Mouse (Mus musculus) layer of hippocampus, adult 2 months (tissue): Measurements from ENCODE around the gene Ccdc183. TPM values are rescaled to one million over a fixed set of nuclear protein-coding genes. Genes with fewer than 3 reads are reported as not detected.

Experiments
- DNase-seq, 2 experiments: peaks; one replicate each; pipeline ENCODE4 v3.0.0; 2022; ENCODE audit warnings: low spot score in 2 of 2
- H3K27ac ChIP-seq: fragments of 200-600 bp; 2 replicates; pipeline ENCODE4 v1.8.1; 2022
- H3K4me3 ChIP-seq: fragments of 200-600 bp; 2 replicates; pipeline ENCODE4 v1.8.1; 2022; ENCODE audit warnings: mild to moderate bottlenecking
- CTCF ChIP-seq: fragments of 200-600 bp; conservative IDR thresholded peaks from 2 replicates; pipeline ENCODE4 v1.8.1; 2022; ENCODE audit warnings: antibody characterized with exemption, mild to moderate bottlenecking, moderate library complexity
- total RNA-seq, 2 experiments: library from RNA; stranded (reverse); gene quantifications; 2 replicates each; pipeline ENCODE4 v1.2.3; 2021

Gene Ccdc183
- total RNA-seq, 2 experiments from 2014 or later = not detected

GRCm38 (mm10) chr2:25596765-25597510, 20.5 kb downstream of the Ccdc183 start:
- no peak for DNase-seq
- no peak overlapping the region for H3K27ac ChIP-seq
- TF ChIP-seq CTCF = no peak
- H3K4me3 ChIP-seq = no peak overlapping the region

DNA sequence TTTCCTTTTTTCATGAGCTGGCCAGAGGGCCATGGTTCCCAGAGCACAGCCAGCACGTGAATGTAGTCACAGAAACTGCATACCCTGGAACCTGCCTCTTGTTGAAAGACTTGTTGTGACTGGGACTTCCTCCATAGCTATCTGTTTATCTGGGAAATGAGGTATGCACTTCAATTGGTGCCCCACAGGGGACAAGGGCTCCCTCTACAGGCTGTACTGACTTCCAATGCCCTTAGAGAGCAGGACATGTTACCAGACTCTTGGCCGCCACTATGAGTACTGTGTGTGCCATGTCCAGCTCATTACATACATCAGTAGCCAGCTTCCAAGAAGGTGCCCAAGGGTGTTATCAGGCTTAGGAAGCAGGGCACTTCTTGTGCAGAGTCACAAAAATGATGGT, 25.6 kb downstream of the Ccdc183 start:
- peak; percentile 83 for TF ChIP-seq CTCF
- Histone ChIP-seq H3K4me3 (no peak overlapping the region), H3K27ac (no peak overlapping the region)
- DNase-seq = peak in 1 of 2 experiments; percentile 52

DNA sequence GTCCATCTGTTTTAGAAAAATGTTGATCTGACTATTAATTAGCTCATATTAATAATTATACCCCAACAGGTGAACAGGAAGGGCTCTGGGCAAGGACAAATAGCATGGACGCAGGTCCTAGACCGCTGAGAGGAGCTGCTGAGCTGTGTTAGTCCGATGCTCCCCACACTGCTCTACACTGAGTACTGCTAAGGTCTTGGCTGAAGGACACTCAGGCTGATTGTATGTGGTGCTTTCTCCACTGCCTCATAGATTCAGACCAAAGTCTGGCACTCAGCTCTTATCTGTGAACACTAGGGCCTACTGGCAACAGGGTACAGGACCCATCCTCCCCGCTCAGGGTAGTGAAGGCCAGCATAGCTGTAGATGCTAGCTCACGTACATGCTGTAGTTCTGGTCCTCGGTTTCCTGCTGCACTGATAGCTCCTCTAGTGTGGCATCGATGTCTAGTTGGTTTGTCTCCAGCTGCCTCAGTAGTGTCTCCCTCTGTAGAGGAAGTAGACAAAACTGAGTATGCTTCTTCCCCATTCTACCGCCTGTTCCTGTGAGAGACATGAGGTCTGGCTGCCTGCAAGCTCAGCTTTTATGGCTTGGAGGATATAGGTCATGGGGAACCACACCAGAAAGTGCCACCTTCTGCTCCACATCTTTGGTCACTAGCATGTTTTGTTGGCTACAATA, 29.1 kb downstream of the Ccdc183 start:
- peak overlapping the region; percentile 47; the same call in 1 of the 2 replicates for H3K27ac ChIP-seq
- no peak for TF ChIP-seq CTCF
- DNase-seq = no peak
- no peak overlapping the region for H3K4me3 ChIP-seq

- no peak for DNase-seq
- no peak overlapping the region for H3K4me3 ChIP-seq
- H3K27ac ChIP-seq = 0 out of 2 replicates have a peak overlapping the region, but pooled peaks have one; percentile 47
- no peak for TF ChIP-seq CTCF
Measured at GRCm38 (mm10) chr2:25587290-25587689, 30.2 kb downstream of the Ccdc183 start.

DNA sequence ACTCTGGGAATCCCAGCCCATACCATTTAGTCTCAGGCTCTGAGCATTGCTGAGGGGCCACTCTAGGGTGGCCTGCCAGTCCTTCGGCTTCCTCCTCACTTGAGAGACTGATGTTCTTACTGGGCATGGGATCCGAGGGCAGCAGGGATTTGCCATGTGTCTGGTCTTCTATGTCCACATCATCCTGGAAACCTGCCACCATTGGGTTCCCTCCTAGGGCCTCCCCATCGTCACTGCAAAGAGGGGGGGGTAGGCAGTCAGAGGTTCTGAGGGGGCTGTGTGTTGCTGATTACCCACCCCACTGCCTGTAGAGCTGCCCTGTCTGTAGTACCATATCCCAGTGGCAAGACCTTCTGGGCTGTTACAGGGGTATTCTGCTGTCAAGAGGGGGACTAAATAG, 31.9 kb downstream of the Ccdc183 start:
- Histone ChIP-seq H3K4me3 (no peak overlapping the region), H3K27ac (peak overlapping the region; percentile 97)
- DNase-seq = no peak
- TF ChIP-seq CTCF = no peak

DNA sequence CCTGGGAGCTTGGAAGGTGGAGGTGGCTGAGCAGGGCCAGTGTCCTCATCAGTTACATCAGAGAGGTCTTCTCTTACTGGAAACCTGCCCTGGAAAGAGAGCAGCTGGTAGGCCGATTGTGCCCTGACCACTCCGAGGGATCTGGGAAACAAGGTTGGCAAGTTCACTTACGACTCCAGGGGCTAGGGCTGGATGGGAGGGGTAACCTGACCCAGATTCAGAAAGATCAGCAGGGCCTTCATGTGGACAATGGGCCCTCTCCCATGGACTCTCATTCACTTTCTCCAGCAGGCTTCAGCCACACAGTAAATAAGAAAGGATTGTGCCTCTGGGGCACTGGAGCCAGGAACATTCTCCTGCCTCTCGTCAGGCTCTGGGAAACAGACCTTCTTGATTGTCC, 32.6 kb downstream of the Ccdc183 start:
- H3K4me3 ChIP-seq = no peak overlapping the region
- no peak for TF ChIP-seq CTCF
- DNase-seq = peak in 1 of 2 experiments; percentile 45
- peak overlapping the region; percentile 97 for H3K27ac ChIP-seq

DNA sequence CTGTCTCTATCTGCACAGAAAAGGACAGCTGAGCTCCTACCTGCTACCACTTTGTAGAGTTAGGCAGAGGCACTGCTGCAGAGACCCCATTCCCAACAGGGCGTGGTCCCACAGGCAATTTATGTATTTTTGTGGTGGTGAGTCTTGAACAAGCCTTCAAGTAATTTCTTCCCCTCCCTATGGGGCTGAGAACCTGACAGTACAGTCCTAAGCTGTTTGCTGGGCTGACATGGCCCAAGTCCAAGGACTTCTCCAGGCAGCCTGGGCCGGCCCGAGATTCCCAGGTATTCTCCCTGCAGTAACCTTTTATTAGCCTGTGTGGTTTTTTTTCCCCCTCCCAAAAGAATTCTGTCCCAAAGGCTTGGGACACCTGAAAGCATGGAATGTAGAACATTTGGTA, 33.3 kb downstream of the Ccdc183 start:
- TF ChIP-seq CTCF = no peak
- no peak for DNase-seq
- Histone ChIP-seq H3K4me3 (no peak overlapping the region), H3K27ac (peak overlapping the region; percentile 97)

DNA sequence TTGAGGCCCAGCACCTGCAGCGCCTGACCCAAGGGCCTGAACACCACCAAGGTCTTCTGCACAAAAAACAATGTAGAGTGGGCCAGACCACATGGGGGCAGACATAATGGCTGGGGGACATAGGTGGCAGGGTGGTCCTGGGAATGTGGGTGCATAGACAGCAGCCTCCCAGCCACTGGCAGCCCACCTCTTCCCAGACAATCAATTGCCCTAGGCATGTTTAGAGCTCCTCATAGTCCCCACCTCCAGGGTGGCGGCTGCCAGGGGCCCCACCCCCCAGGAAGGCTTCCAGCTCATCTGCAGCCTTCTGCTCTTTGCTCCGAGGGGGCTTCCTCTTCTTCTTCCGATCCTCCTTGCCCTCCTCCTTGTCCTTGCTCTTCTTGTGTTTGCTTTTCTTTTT, 33.9 kb downstream of the Ccdc183 start:
- Histone ChIP-seq H3K4me3 (no peak overlapping the region), H3K27ac (peak overlapping the region; percentile 97)
- no peak for TF ChIP-seq CTCF
- DNase-seq = no peak

DNA sequence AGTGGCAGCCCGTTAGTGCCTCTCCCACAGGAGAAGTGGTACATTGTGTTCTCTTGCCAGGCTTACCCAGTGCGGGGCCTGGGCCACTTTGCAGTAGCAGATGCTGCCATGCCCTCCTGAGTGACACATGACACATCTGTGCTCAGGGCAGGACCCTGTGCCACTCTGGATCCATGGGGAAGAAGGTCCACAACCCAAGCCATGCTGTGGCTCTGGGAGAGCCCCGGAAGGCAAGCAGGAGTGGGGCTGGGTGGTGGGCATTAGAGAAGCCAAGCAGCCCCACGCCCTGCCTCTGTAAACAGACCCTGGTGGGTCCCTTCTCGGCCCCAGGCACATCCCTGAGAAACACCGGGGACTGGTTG, 34.4 kb downstream of the Ccdc183 start:
- TF ChIP-seq CTCF = no peak
- Histone ChIP-seq H3K4me3 (no peak overlapping the region), H3K27ac (peak overlapping the region; percentile 97)
- DNase-seq = no peak

- DNase-seq = peak; percentile 90 to 91
- H3K27ac ChIP-seq = peak overlapping the region; percentile 97
- TF ChIP-seq CTCF = 0 out of 2 replicates have a peak, but pooled peaks have one; percentile 8
Measured at GRCm38 (mm10) chr2:25582466-25583119, 34.9 kb downstream of the Ccdc183 start.

GRCm38 (mm10) chr2:25581901-25582301, 35.6 kb downstream of the Ccdc183 start:
- Histone ChIP-seq H3K27ac (peak overlapping the region; percentile 97), H3K4me3 (peak overlapping the region; percentile 63)
- DNase-seq = peak in 1 of 2 experiments; percentile 42
- no peak for TF ChIP-seq CTCF

More at GRCm38 (mm10) chr2:25582466-25583119, 34.9 kb downstream of the Ccdc183 start:
- peak overlapping the region; percentile 63 for H3K4me3 ChIP-seq

DNA sequence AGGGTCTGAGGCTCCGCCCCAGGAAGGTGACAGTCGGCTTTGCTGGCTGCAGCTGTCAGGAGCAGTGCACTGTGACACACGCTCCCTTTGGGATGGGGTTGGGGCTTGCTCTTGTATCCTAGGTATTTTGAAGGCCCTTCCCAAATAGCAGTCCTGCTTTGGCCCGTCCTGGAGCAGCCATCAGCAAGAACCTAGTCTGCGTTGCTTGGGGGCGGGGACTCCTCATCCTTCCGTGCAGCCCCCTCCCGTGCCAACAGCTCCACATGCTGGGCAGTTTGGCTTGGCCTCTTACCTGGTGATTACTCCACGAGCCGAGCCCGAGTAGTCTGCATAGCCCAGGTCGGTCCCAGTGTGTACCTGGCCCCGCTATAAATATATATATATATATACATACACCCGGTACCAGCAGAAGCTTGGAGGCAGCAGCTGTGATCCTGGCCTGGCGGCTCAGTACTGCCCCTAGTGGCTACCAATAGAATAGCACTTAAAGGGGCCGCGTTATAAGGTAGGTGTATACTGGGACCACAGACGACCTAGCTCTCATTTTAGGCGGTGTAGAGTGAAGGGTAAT, 36.1 kb downstream of the Ccdc183 start, which contains the start of gene Ajm1:
Ajm1 (minus strand) TSS at position 464 of the 571 bp plus-strand sequence.
- peak; percentile 99 for TF ChIP-seq CTCF
- Histone ChIP-seq H3K4me3 (peak within 1 kb of the TSS; percentile 63), H3K27ac (peak within 1 kb of the TSS; percentile 97)
- DNase-seq = peak; percentile 83 to 84
